Mouse (Mus musculus) liver, embryonic 16.5 days (tissue): ENCODE results near the gene Cacna1e. TPM values are rescaled to one million over a fixed set of nuclear protein-coding genes. Genes with fewer than 3 reads are reported as not detected.

Experiments used
- ATAC-seq: fragments of 200-750 bp; cut with Nextera tagmentation; 2 replicates; pipeline ENCODE4 v1.8.0; 2017; ENCODE audit warnings: low read depth, mild to moderate bottlenecking, moderate number of reproducible peaks, moderate library complexity
- H3K27ac ChIP-seq: fragments of 300-500 bp; sonication (generic); 2 replicates; pipeline ENCODE4 v1.5.1; 2014; ENCODE audit warnings: mild to moderate bottlenecking, low read length
- H3K27me3 ChIP-seq: fragments of 300-500 bp; sonication (generic); 2 replicates; pipeline ENCODE4 v1.6.1; 2014; ENCODE audit warnings: low read depth, low read length, mixed read lengths; ENCODE audit not compliant: control insufficient read depth, insufficient read depth
- H3K36me3 ChIP-seq: fragments of 300-500 bp; sonication (generic); 2 replicates; pipeline ENCODE4 v1.6.1; 2014; ENCODE audit warnings: mild to moderate bottlenecking; ENCODE audit not compliant: control insufficient read depth, insufficient read depth
- H3K4me1 ChIP-seq: fragments of 300-500 bp; sonication (generic); 2 replicates; pipeline ENCODE4 v1.6.1; 2014; ENCODE audit warnings: low read depth, low read length, mixed read lengths; ENCODE audit not compliant: control insufficient read depth
- H3K4me2 ChIP-seq: fragments of 300-500 bp; sonication (generic); 2 replicates; pipeline ENCODE4 v1.6.1; 2014; ENCODE audit warnings: low read depth, low read length, mixed read lengths
- H3K4me3 ChIP-seq: fragments of 300-500 bp; sonication (generic); 2 replicates; pipeline ENCODE4 v1.5.1; 2014; ENCODE audit warnings: low read depth, mild to moderate bottlenecking, low read length
- H3K9ac ChIP-seq: fragments of 300-500 bp; sonication (generic); 2 replicates; pipeline ENCODE4 v1.6.1; 2014; ENCODE audit warnings: low read depth, low read length
- H3K9me3 ChIP-seq: fragments of 300-500 bp; sonication (generic); replicated peaks from 2 replicates; pipeline ENCODE4 v1.6.1; 2016; ENCODE audit warnings: low read length; ENCODE audit not compliant: control insufficient read depth
- WGBS: fragments of 180-500 bp; shearing (Covaris S2); extraction: QIAGEN DNeasy Blood & Tissue Kit; methylation state at CpG from one replicate; pipeline ENCODE4 v1.1.7; 2014; ENCODE audit not compliant: insufficient replicate concordance; 5-methylcytosine and 5-hydroxymethylcytosine counted together
- polyA plus RNA-seq: library from polyadenylated mRNA; unstranded; fragments of >200 nt; fragmentation: Nextera tagmentation; extraction: Ambion mirVana; gene quantifications from 2 replicates; pipeline ENCODE4 v1.2.1, GENCODE M21; 2015

The Cacna1e gene
- polyA plus RNA-seq, 1 experiment from 2014 or later = 0.05 TPM

DNA sequence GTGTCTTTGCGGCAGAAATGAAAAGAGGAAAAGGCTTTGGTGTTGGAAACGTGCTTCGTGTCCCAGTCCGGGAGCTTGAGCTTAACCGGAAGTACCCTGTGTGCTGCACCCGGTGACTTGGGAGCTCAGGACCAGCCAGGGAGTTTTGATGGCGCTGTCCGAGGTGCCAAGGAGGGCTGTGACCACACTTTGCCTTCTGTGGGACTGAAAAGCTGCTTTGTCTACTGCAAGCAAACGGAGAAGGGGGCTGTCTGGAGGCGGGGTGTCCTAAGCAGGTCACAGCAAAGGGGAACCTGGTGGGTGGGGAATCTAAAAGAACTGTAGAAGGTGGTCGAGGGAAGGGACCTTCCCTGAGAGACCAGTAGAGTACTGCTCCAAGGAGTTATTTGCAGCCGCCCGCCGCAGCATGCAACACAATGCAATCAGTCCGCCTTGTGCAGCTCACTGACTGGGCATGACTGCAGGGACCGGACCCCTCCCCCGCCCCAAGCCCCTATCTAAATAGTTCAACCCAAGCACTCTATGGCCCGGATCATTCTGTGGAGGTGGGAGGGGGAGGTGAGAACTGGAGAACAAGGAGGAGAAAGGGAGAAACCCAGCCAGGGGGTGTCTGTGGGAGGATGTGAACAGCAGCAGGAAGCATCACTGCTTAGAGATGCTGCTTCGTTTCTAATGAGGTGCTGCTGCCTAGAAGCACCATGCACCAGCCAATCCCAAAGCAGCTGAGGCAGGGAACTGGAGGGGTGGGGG, 160.6 kb downstream of the Cacna1e start:
- H3K4me3 ChIP-seq = no peak overlapping the region
- 8% methylated on average over 19 of the region's 19 CpGs for WGBS
- no peak overlapping the region for H3K9ac ChIP-seq
- no peaks in the 10 kb centered on the region for H3K36me3 ChIP-seq
- H3K9me3 ChIP-seq = no peaks in the 10 kb centered on the region
- H3K27me3 ChIP-seq = peaks cover 56% of the 10 kb centered on the region
- no peaks in the 10 kb centered on the region for H3K4me1 ChIP-seq
- no peak for ATAC-seq
- no peak overlapping the region for H3K4me2 ChIP-seq
- H3K27ac ChIP-seq = no peak overlapping the region

DNA sequence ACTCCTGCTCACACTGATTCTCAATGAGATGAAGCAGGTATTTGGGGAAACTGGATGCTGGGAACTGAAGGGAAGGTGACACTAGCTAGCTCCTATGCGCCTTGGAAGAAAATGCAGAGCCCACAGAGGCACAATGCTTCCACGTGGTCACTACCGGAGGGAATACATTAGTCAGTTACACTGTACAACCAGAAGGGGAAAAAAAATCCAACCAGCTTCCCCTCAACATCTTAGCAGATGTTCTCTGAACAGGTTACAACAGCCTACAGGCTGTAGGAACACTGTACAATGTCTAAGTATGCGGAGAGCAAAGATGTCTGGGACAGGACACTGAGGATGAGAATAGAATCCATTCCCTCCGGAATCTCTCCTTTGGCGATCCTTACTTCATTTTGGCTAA, 161.2 kb downstream of the Cacna1e start:
- H3K27me3 ChIP-seq = peaks cover 54% of the 10 kb centered on the region
- no peak for ATAC-seq
- no peaks in the 10 kb centered on the region for H3K9me3 ChIP-seq
- 26% methylated on average over 6 of the region's 6 CpGs for WGBS
- no peaks in the 10 kb centered on the region for H3K36me3 ChIP-seq
- H3K4me2 ChIP-seq = no peak overlapping the region
- H3K4me1 ChIP-seq = no peaks in the 10 kb centered on the region
- H3K4me3 ChIP-seq = no peak overlapping the region
- H3K27ac ChIP-seq = no peak overlapping the region
- no peak overlapping the region for H3K9ac ChIP-seq

GRCm38 (mm10) chr1:154715596-154715995, 168.7 kb downstream of the Cacna1e start:
- Histone ChIP-seq H3K4me3 (no peak overlapping the region), H3K4me2 (no peak overlapping the region), H3K9ac (no peak overlapping the region), H3K4me1 (peaks cover 4% of the 10 kb centered on the region; the same call in 1 of the 2 replicates), H3K27me3 (no peaks in the 10 kb centered on the region), H3K27ac (no peak overlapping the region), H3K9me3 (no peaks in the 10 kb centered on the region), H3K36me3 (no peaks in the 10 kb centered on the region)
- ATAC-seq = no peak
- 61% methylated on average over 7 of the region's 7 CpGs for WGBS

GRCm38 (mm10) chr1:154712747-154713146, 171.6 kb downstream of the Cacna1e start:
- Histone ChIP-seq H3K4me1 (peaks cover 4% of the 10 kb centered on the region; the same call in 1 of the 2 replicates), H3K27me3 (no peaks in the 10 kb centered on the region), H3K9me3 (no peaks in the 10 kb centered on the region), H3K9ac (no peak overlapping the region), H3K4me2 (0 out of 2 replicates have a peak overlapping the region, but pooled peaks have one; percentile 20), H3K27ac (no peak overlapping the region; the same call in 1 of the 2 replicates), H3K36me3 (no peaks in the 10 kb centered on the region), H3K4me3 (no peak overlapping the region)
- ATAC-seq = peak; percentile 91
- WGBS = 55% methylated on average over 4 of the region's 4 CpGs

- H3K27me3 ChIP-seq = no peaks in the 10 kb centered on the region
- no peak overlapping the region for H3K4me2 ChIP-seq
- H3K4me3 ChIP-seq = no peak overlapping the region
- H3K9ac ChIP-seq = no peak overlapping the region
- H3K9me3 ChIP-seq = no peaks in the 10 kb centered on the region
- WGBS = 57% methylated on average over 4 of the region's 4 CpGs
- peak; percentile 64 for ATAC-seq
- peak overlapping the region; percentile 45; the same call in 1 of the 2 replicates for H3K27ac ChIP-seq
- H3K4me1 ChIP-seq = peaks cover 2% of the 10 kb centered on the region; the same call in 1 of the 2 replicates
- H3K36me3 ChIP-seq = no peaks in the 10 kb centered on the region
Observed at GRCm38 (mm10) chr1:154707584-154708290, 176.6 kb downstream of the Cacna1e start.

DNA sequence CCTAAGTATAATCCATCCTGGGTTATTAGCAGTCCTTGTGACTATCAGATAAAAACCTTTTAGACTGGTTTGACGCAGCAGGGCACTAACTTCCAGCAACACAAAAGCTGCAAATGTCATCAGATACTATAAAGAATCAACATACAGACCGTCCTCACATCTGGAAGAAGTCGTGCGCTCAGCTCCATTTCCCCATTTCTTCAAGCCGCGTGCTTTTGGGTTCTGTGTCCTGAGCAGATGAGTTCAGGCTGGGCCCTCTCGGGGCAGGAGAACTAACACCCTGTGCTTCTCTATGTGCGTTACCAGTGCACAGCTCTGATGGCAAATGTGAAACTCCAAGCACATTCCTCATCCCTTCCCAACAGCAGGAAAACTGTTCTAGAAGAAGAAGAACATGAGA, 177.3 kb downstream of the Cacna1e start:
- Histone ChIP-seq H3K4me2 (no peak overlapping the region), H3K4me1 (peaks cover 2% of the 10 kb centered on the region; the same call in 1 of the 2 replicates), H3K36me3 (no peaks in the 10 kb centered on the region), H3K27me3 (no peaks in the 10 kb centered on the region), H3K4me3 (no peak overlapping the region), H3K9me3 (no peaks in the 10 kb centered on the region), H3K9ac (no peak overlapping the region), H3K27ac (no peak overlapping the region)
- 70% methylated on average over 8 of the region's 8 CpGs for WGBS
- no peak for ATAC-seq

DNA sequence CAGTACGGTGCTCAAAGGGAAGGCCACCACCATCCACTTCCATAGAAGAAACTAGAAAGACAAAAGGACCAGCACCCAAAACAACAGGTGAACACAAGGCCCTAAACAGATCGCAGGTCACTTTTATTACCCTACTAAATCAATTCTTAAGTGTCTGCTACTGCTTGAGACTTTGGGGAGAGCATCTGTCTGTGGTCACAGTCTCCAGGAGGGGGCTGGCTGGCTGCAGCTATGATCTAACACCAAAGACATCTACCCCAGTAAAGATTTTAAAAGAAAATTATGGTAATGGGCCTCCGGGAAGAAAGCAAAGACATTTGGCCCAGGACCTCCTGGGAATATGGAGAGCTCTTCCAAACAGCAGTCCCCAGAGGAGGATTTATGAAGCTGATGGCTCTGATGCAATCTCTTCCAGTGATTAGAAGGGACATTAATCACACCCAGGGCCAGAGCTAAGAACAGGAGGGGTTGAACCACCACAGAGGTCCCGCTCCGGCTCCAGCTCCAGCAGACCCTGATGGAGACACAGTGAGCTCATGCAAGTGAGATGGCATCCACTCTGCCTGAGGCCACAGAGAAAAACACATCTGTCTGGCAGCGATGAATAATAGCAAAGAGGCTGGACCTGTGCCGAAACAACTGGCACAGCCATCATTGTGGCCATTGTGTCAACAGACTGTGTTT, 178.3 kb downstream of the Cacna1e start:
- Histone ChIP-seq H3K27ac (no peak overlapping the region), H3K27me3 (no peaks in the 10 kb centered on the region), H3K4me3 (no peak overlapping the region), H3K36me3 (no peaks in the 10 kb centered on the region), H3K4me2 (no peak overlapping the region), H3K9ac (no peak overlapping the region), H3K4me1 (peaks cover 2% of the 10 kb centered on the region; the same call in 1 of the 2 replicates), H3K9me3 (no peaks in the 10 kb centered on the region)
- whole genome bisulfite sequencing = 62% methylated on average over 7 of the region's 7 CpGs
- no peak for ATAC-seq

GRCm38 (mm10) chr1:154704558-154705185, 179.6 kb downstream of the Cacna1e start:
- Histone ChIP-seq H3K9ac (no peak overlapping the region), H3K4me3 (no peak overlapping the region), H3K4me2 (no peak overlapping the region), H3K27me3 (no peaks in the 10 kb centered on the region), H3K4me1 (peaks cover 2% of the 10 kb centered on the region; the same call in 1 of the 2 replicates), H3K36me3 (no peaks in the 10 kb centered on the region), H3K9me3 (no peaks in the 10 kb centered on the region), H3K27ac (no peak overlapping the region)
- WGBS = 50% methylated on average over 11 of the region's 11 CpGs
- ATAC-seq = no peak
